ENCODE assay signal across 8 mouse cellular contexts in the genomic region with DNA sequence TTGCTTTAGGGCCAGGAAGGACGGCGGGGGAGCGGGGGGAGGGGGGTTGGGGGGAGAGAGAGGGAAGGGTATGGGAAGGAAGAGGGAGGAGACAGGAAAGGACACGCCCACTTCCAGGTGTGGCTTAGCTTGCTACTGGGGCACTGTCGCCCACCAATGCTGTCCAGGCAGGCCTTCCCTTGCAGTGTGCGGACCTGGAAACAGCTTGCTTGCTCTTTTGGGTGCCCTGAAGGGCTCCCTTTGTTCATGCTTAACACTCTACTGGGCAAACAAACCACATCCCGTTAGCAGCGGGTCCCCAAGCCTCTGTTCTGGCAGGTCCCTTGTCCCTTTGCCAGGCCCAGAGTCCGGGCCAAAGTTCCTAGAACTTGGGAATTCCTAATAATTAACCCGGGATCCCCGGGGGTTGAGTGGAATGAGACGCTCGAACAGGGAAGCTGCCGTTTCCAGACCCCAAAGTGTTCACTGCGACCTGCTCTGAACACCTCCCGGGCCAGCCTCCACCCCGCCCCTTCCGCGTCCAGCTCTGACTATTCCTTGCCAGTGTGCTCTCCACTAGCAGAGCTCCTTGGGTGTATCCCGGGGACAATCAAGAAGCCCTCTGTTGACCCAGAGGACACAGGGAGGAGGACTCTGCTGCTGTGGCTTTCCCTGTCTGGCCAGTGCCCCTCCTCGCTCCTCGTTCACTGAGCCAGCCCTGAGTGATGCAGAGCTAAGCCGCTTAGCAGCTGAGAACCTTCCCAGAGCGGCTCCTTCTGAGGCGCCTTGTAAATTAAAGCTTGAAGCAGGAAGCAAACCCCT. TPM values are rescaled to one million over a fixed set of nuclear protein-coding genes. Genes with fewer than 3 reads are reported as not detected.
A peak's percentile ranks its signal among the peaks of the same experiment; 100 is the strongest.
DNase-seq lines count a peak whose midpoint lies in the region; ATAC-seq lines count a peak whose summit lies in the region.

No protein-coding gene starts in this region.

- WGBS in heart, embryonic 14.5 days = 10% methylated on average over 25 of the region's 25 CpGs
- 3% methylated on average over 23 of the region's 25 CpGs for WGBS in kidney, embryonic 16.5 days
- WGBS in stomach, embryonic 14.5 days = 6% methylated on average over 24 of the region's 25 CpGs

- no peaks in the 10 kb centered on the region for H3K9me3 ChIP-seq in heart, embryonic 14.5 days (ENCODE audit: control insufficient read depth, low read length)
- no peaks in the 10 kb centered on the region for H3K9me3 ChIP-seq in kidney, embryonic 16.5 days (ENCODE audit: low read length)
- H3K9me3 ChIP-seq in stomach, embryonic 14.5 days (ENCODE audit: control insufficient read depth, low read depth, low read length) = no peaks in the 10 kb centered on the region

- peak overlapping the region; percentile 25 to 31 for H3K4me3 ChIP-seq in heart, embryonic 14.5 days (ENCODE audit: control insufficient read depth in 1 of 2, insufficient read depth in 1 of 2, low read depth in 1 of 2, low read length in 2 of 2)
- peak overlapping the region; percentile 40 for H3K4me3 ChIP-seq in kidney, embryonic 16.5 days (ENCODE audit: low read length)
- peak overlapping the region; percentile 22 for H3K4me3 ChIP-seq in stomach, embryonic 14.5 days (ENCODE audit: low read depth, low read length)

- no peaks in the 10 kb centered on the region for H3K36me3 ChIP-seq in heart, embryonic 14.5 days (ENCODE audit: control insufficient read depth, insufficient read depth, low read length)
- H3K36me3 ChIP-seq in kidney, embryonic 16.5 days (ENCODE audit: insufficient read depth, low read length) = no peaks in the 10 kb centered on the region
- no peaks in the 10 kb centered on the region for H3K36me3 ChIP-seq in stomach, embryonic 14.5 days (ENCODE audit: control insufficient read depth, insufficient read depth, low read length)

- ATAC-seq in CD4-positive, CD25-positive, alpha-beta regulatory T cell, adult 4 months = peak; percentile 34
- ATAC-seq in heart, embryonic 14.5 days (ENCODE audit: insufficient number of reproducible peaks, insufficient read depth, low FRiP score, low read depth) = no peak
- peak; percentile 75 for ATAC-seq in kidney, embryonic 16.5 days (ENCODE audit: low FRiP score, low TSS enrichment)
- 0 out of 2 replicates have a peak, but pooled peaks have one; percentile 24 for ATAC-seq in stomach, embryonic 14.5 days (ENCODE audit: insufficient number of reproducible peaks, insufficient read depth, low FRiP score, low read depth)

- H3K27me3 ChIP-seq in heart, embryonic 14.5 days (ENCODE audit: control insufficient read depth, insufficient read depth, low read length) = no peaks in the 10 kb centered on the region
- no peaks in the 10 kb centered on the region for H3K27me3 ChIP-seq in kidney, embryonic 16.5 days (ENCODE audit: insufficient read depth, low read length)
- H3K27me3 ChIP-seq in stomach, embryonic 14.5 days (ENCODE audit: control insufficient read depth, insufficient read depth, low read length) = no peaks in the 10 kb centered on the region

- H3K4me1 ChIP-seq in heart, embryonic 14.5 days (ENCODE audit: control insufficient read depth in 2 of 2, insufficient read depth in 2 of 2, low read length in 2 of 2) = peaks cover 22 to 35% of the 10 kb centered on the region in 2 experiments
- peaks cover 59% of the 10 kb centered on the region for H3K4me1 ChIP-seq in kidney, embryonic 16.5 days (ENCODE audit: insufficient read depth, low read length)
- H3K4me1 ChIP-seq in stomach, embryonic 14.5 days (ENCODE audit: control insufficient read depth, insufficient read depth, low read length) = peaks cover 31% of the 10 kb centered on the region

- H3K9ac ChIP-seq in heart, embryonic 14.5 days (ENCODE audit: low read length) = peak overlapping the region; percentile 65
- peak overlapping the region; percentile 53 for H3K9ac ChIP-seq in kidney, embryonic 16.5 days (replicated peaks; ENCODE audit: low read length)
- H3K9ac ChIP-seq in stomach, embryonic 14.5 days (replicated peaks; ENCODE audit: low read depth, low read length) = 0 out of 2 replicates have a peak overlapping the region, but pooled peaks have one; percentile 21

- DNase-seq in ZHBTc4 (ENCODE audit: low read depth, low spot score) = peak; percentile 83
- DNase-seq in lung, postnatal 25 days (ENCODE audit: low spot score) = peak; percentile 38
- no peak for DNase-seq in left cerebral cortex, adult 8-10 months (ENCODE audit: low spot score in 2 of 2)
- no peak for DNase-seq in layer of hippocampus, postnatal 36 days

- H3K27ac ChIP-seq in heart, embryonic 14.5 days (replicated peaks in 1 of 2; ENCODE audit: control insufficient read depth in 1 of 2, insufficient read depth in 1 of 2, low read depth in 2 of 2, low read length in 2 of 2) = no peak overlapping the region; a peak in 1 of 4 replicates
- H3K27ac ChIP-seq in kidney, embryonic 16.5 days (ENCODE audit: low read length) = peak overlapping the region; percentile 90
- peak overlapping the region; percentile 48 for H3K27ac ChIP-seq in stomach, embryonic 14.5 days (ENCODE audit: low read length)

- peak overlapping the region; percentile 72 for H3K4me2 ChIP-seq in heart, embryonic 14.5 days (ENCODE audit: low read length)
- H3K4me2 ChIP-seq in kidney, embryonic 16.5 days (replicated peaks; ENCODE audit: low read depth, low read length) = peak overlapping the region; percentile 60
- peak overlapping the region; percentile 60 for H3K4me2 ChIP-seq in stomach, embryonic 14.5 days (replicated peaks; ENCODE audit: low read depth, low read length)

RNA-seq across cellular contexts. Expression of a gene that starts 47.8 kb away (rescaled TPM):
- polyA plus RNA-seq in CD4-positive, CD25-positive, alpha-beta regulatory T cell, adult 4 months (2017; shearing (Covaris generic)) = 1 to 10 TPM; 1.4 to 3.1 TPM
- 8.7 and 11.0 TPM in 2 replicates for polyA plus RNA-seq in heart, embryonic 14.5 days (2014; fragmentation: Nextera tagmentation; extraction: Ambion mirVana)
- polyA plus RNA-seq in kidney, embryonic 16.5 days (2015; fragmentation: Nextera tagmentation; extraction: Ambion mirVana) = 1.3 and 2.3 TPM in 2 replicates
- 4.1 and 4.9 TPM in 2 replicates for polyA plus RNA-seq in stomach, embryonic 14.5 days (2014; fragmentation: Nextera tagmentation; extraction: Ambion mirVana)
- total RNA-seq in left cerebral cortex, adult 8-10 months (2022) = 10 to 100 TPM; 65.9 to 78.9 (median 72.1) TPM
- 10 to 100 TPM; 84.3 to 90.6 TPM for total RNA-seq in layer of hippocampus, postnatal 36 days (2021)

Comparison
In these comparisons a context has a peak if more than half of its experiments do, and no peak if none do; other contexts are left out.
1. DNase-seq: peak in ZHBTc4 (single experiment) and lung, postnatal 25 days (single experiment); none in left cerebral cortex, adult 8-10 months (0 of 2) and layer of hippocampus, postnatal 36 days (0 of 2).
2. H3K27ac ChIP-seq: peak in kidney, embryonic 16.5 days (single experiment) and stomach, embryonic 14.5 days (single experiment); none in heart, embryonic 14.5 days (0 of 2).
3. Peak in every context shown above with its lines, with median percentiles within 50 percentile points of each other: H3K4me2 ChIP-seq, H3K4me3 ChIP-seq and H3K9ac ChIP-seq.